Comparison of ENCODE assay signal across 11 mouse cellular contexts in genomic region chr14:72844753-72845369, GRCm38 (mm10).
DNase-seq lines count a peak whose midpoint lies in the region; ATAC-seq and TF ChIP-seq lines count a peak whose summit lies in the region.
"Had no signal": no experiment of that assay in that cellular context is flagged by ENCODE, and none has a peak within 500 bp of the region (broad histone marks: within the 10 kb centered on the region; RNA-seq: fewer than 3 reads in every experiment).

No protein-coding gene starts in this region.

- no peak overlapping the region for H3K4me2 ChIP-seq in forebrain, embryonic 11.5 days (ENCODE audit: low read depth, low read length, severe bottlenecking)
- H3K4me2 ChIP-seq: limb, embryonic 12.5 days had no signal

- no peak overlapping the region for H3K4me3 ChIP-seq in forebrain, embryonic 10.5 days
- H3K4me3 ChIP-seq in forebrain, embryonic 11.5 days (ENCODE audit: low read depth, low read length), result no peak overlapping the region
- H3K4me3 ChIP-seq in heart, adult 2 months, result no peak overlapping the region
- H3K4me3 ChIP-seq: limb, embryonic 12.5 days had no signal

- H3K9ac ChIP-seq in forebrain, embryonic 11.5 days (ENCODE audit: low read length), result no peak overlapping the region
- H3K9ac ChIP-seq in heart, adult 2 months (ENCODE audit: low read depth, low read length), result no peak overlapping the region
- H3K9ac ChIP-seq: limb, embryonic 12.5 days had no signal

- H3K4me1 ChIP-seq in forebrain, embryonic 10.5 days, result peaks cover 7% of the 10 kb centered on the region; the same call in 1 of the 2 replicates
- no peaks in the 10 kb centered on the region for H3K4me1 ChIP-seq in forebrain, embryonic 11.5 days (replicated peaks; ENCODE audit: control insufficient read depth, insufficient read depth, low read length)
- no peaks in the 10 kb centered on the region for H3K4me1 ChIP-seq in heart, adult 2 months (ENCODE audit: control insufficient read depth, insufficient read depth, low read length)
- H3K4me1 ChIP-seq: limb, embryonic 12.5 days had no signal

- no peaks in the 10 kb centered on the region for H3K9me3 ChIP-seq in forebrain, embryonic 10.5 days
- H3K9me3 ChIP-seq in forebrain, embryonic 11.5 days (ENCODE audit: control insufficient read depth, low read length), result no peaks in the 10 kb centered on the region
- H3K9me3 ChIP-seq: limb, embryonic 12.5 days had no signal

- DNase-seq in forebrain, embryonic 10.5 days (ENCODE audit: extremely low spot score, low spot score), result peak; percentile 17
- DNase-seq in forebrain, embryonic 11.5 days (ENCODE audit: low spot score), result no peak
- peak; percentile 2 for DNase-seq in 3T3-L1 (ENCODE audit: low read depth, low spot score)
- DNase-seq in embryo, embryonic 9.5 days (ENCODE audit: extremely low spot score), result peak; percentile 7
- DNase-seq in layer of hippocampus, adult 8-10 months (ENCODE audit: low spot score in 2 of 2), result peak; percentile 9 to 14
- DNase-seq in retina, embryonic 14.5 days (ENCODE audit: low spot score), result no peak
- DNase-seq in cerebellum, adult 11 months, result no peak
- no peak for DNase-seq in heart, adult 2 months
- DNase-seq: gastrocnemius, postnatal 14 days; lung, postnatal 10 days had no signal

- no peak for TF ChIP-seq POLR2A in heart, adult 2 months (IDR thresholded peaks at IDR 0.05; ENCODE audit: insufficient read depth, low read depth, low read length)

- TF ChIP-seq CTCF in heart, adult 2 months (IDR thresholded peaks at IDR 0.05), result no peak

- no peak for ATAC-seq in forebrain, embryonic 11.5 days (replicated peaks; ENCODE audit: low FRiP score)

- no peak for TF ChIP-seq EP300 in heart, adult 2 months (IDR thresholded peaks at IDR 0.05; ENCODE audit: insufficient read depth, low read depth, low read length)

- no peak overlapping the region for H3K27ac ChIP-seq in forebrain, embryonic 10.5 days
- H3K27ac ChIP-seq in forebrain, embryonic 11.5 days (ENCODE audit: low read depth, low read length), result no peak overlapping the region
- no peak overlapping the region for H3K27ac ChIP-seq in heart, adult 2 months
- H3K27ac ChIP-seq: limb, embryonic 12.5 days had no signal

- no peaks in the 10 kb centered on the region for H3K27me3 ChIP-seq in forebrain, embryonic 10.5 days (ENCODE audit: poor library complexity, severe bottlenecking)
- no peaks in the 10 kb centered on the region for H3K27me3 ChIP-seq in forebrain, embryonic 11.5 days (ENCODE audit: control insufficient read depth, insufficient read depth, low read length)
- no peaks in the 10 kb centered on the region for H3K27me3 ChIP-seq in heart, adult 2 months (ENCODE audit: control insufficient read depth, insufficient read depth, low read length)
- H3K27me3 ChIP-seq: limb, embryonic 12.5 days had no signal

- intact Hi-C loops in heart, adult 2 months (cut with DNase I), result no loop called here

- no peaks in the 10 kb centered on the region for H3K36me3 ChIP-seq in forebrain, embryonic 10.5 days (replicated peaks)
- H3K36me3 ChIP-seq in forebrain, embryonic 11.5 days (ENCODE audit: control insufficient read depth, insufficient read depth, low read length), result no peaks in the 10 kb centered on the region
- no peaks in the 10 kb centered on the region for H3K36me3 ChIP-seq in heart, adult 2 months (ENCODE audit: control insufficient read depth, insufficient read depth, low read length)
- H3K36me3 ChIP-seq: limb, embryonic 12.5 days had no signal

- 61% methylated on average over 5 of the region's 5 CpGs for WGBS in forebrain, embryonic 10.5 days
- 58% methylated on average over 5 of the region's 5 CpGs for WGBS in forebrain, embryonic 11.5 days
- WGBS in heart, adult 2 months, result 63% methylated on average over 5 of the region's 5 CpGs

- no peaks in the 10 kb centered on the region for H3K79me2 ChIP-seq in heart, adult 2 months (replicated peaks; ENCODE audit: control insufficient read depth, insufficient read depth, low read length)

Comparison
In these comparisons a context has a peak if more than half of its experiments do, and no peak if none do; other contexts are left out.
1. DNase-seq: peak in forebrain, embryonic 10.5 days (single experiment), 3T3-L1 (single experiment), embryo, embryonic 9.5 days (single experiment) and layer of hippocampus, adult 8-10 months (2 of 2); none in forebrain, embryonic 11.5 days (single experiment), retina, embryonic 14.5 days (single experiment), cerebellum, adult 11 months (single experiment) and heart, adult 2 months (0 of 2).